Mouse (Mus musculus) embryonic fibroblast, embryonic 13.5 days (primary cell): ENCODE results near the gene Ccdc191.

Source experiments
- CTCF ChIP-seq: IDR thresholded peaks from 2 replicates; pipeline ENCODE4 v1.5.1; 2011; ENCODE audit warnings: mild to moderate bottlenecking, control low read depth, low read length, moderate library complexity, borderline replicate concordance; ENCODE audit not compliant: insufficient read depth
- POLR2A ChIP-seq: IDR thresholded peaks from 2 replicates; pipeline ENCODE4 v1.6.1; 2011; ENCODE audit warnings: low read depth, mild to moderate bottlenecking, control low read depth, low read length, moderate library complexity

DNA sequence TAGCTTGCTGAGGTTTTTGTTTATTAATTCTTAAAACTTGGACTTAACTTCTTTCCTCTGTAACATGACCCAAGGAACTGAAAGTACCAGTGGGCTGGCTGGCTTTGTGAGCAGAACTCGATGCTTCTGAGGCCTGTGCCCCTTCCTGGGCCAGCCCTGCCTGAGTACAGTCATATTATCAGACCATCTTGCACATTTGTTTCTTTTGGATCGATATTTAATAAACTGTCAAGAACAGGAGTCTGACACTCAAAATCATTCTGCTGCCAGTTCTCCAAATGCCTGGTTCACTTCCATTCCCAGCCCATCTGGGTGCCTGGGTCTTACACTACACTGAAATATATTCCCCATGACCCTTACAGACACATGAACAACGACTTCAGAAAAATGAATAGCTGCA lies 56.3 kb downstream of the Ccdc191 start:
- TF ChIP-seq POLR2A (no peak), CTCF (no peak)
